In the genomic region with DNA sequence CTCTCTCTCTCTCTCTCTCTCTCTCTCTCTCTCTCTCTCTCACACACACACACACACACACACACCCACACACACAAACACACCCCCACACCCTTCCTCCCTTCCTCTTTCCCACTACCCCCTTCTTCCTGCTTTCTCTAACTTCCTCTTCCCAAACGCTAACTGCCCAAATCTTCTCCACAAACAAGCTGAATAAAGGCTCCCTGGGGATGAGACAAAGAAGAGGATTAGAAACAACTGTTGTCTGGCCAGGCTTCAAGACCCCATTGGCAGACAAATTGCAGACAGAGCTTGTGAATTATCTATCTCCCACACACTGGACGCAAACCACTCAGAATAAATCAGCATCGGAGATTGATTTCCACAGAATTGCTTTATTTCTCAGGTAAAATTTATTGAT, we compare ENCODE assay signal across 8 mouse cellular contexts.
DNase-seq lines count a peak whose midpoint lies in the region; ATAC-seq lines count a peak whose summit lies in the region.

No protein-coding gene starts in this region.

- peak; percentile 34 to 50 for DNase-seq in cerebellum, postnatal 14 days
- peak; percentile 40 for DNase-seq in kidney, postnatal 14 days
- no peak for DNase-seq in kidney, adult 11 months
- peak; percentile 12 for DNase-seq in Muller cell, postnatal 12 days (ENCODE audit: inconsistent ontology term)
- DNase-seq in c-Kit-positive CD71-positive TER-119-positive erythroid progenitor cells, embryonic 14.5 days (ENCODE audit: low spot score), result no peak
- DNase-seq in spleen, postnatal 10 days (ENCODE audit: low spot score in 2 of 2), result no peak

- no peak for ATAC-seq in cerebellum, adult (ENCODE audit: insufficient number of reproducible peaks, low FRiP score, low TSS enrichment)
- peak; percentile 30 for ATAC-seq in granulocyte monocyte progenitor cell, adult 5-6 weeks (replicated peaks; ENCODE audit: poor library complexity, severe bottlenecking)

Comparison
In these comparisons a context has a peak if more than half of its experiments do, and no peak if none do; other contexts are left out.
1. DNase-seq: peak in cerebellum, postnatal 14 days (2 of 2), kidney, postnatal 14 days (single experiment) and Muller cell, postnatal 12 days (single experiment); none in kidney, adult 11 months (single experiment), c-Kit-positive CD71-positive TER-119-positive erythroid progenitor cells, embryonic 14.5 days (single experiment) and spleen, postnatal 10 days (0 of 2).